Mouse (Mus musculus) embryo, embryonic 11.5 days (tissue): Measurements from ENCODE around the gene Hrg.
A peak's percentile ranks its signal among the peaks of the same experiment; 100 is the strongest.
"Not testable (repeated sequence)": the region's sequence is repeated elsewhere in the genome, so short reads cannot be mapped to it uniquely, and the experiment has no call there.

Source experiments
- DNase-seq: peaks from one replicate; pipeline ENCODE4 v3.0.0-alpha.2; 2012; ENCODE audit warnings: low read depth, low spot score

The Hrg gene

DNA sequence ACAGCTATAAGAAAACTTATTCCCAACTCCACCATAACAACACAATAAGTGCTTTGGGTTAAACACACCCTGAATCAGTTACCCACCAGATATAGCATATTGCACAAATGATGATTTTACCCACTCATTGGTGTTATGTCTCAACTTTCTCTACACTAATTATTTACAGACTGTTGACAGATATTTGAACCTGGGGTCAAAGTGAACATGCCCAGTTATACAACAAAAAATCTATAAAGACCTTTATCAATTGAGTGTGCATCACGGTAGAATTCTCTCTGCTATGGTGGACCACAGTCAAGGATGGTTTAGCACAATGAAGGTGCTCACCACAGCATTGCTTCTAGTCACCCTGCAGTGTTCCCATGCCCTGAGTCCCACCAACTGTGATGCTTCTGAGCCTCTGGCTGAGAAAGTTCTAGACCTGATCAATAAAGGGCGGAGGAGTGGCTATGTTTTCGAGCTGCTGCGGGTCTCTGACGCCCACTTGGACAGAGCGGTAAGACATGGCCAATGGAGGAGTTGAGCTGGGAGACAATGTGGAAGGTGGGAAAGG, at the start of gene Hrg:
Hrg (plus strand) TSS at position 233 of the 556 bp plus-strand sequence.
- no peak for DNase-seq

DNA sequence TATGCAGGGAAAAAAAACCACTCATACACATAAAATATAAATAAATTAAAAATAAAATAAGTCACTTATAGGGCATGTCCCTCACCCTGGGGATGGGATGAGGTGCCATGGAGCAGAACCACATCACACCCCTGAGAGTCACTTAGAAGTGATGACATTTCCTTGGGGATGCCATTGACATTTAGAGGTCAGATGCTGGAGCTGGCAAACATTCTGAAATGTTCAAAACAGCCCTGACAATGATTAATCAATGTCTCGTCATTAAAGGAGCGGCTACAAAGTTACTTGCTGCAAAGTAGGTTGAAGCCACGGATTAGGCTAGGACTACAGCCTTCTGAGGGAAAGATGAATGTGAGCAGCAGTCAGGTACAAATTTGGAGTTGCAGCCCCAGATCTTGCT, 49.5 kb upstream of the Hrg start:
- DNase-seq, result no peak

DNA sequence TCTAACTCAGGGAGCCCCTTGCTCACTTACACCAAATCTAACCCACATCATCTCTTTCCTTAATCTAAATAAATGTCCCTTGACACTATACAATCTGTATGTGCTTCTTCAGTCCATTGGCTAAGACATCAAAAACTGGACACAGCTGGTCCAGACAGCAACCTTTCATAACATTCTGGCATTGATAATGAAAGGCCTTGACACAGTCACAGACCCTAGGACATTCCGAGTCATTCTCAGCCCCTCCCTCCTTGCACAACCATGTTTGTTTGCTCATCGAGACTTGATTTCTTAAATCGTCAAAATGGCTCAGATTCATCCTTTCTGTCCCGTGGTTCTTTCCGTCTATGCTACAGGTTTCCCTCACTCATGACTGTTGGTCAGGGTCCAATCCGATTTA, 41.6 kb upstream of the Hrg start:
- DNase-seq, result no peak

- DNase-seq, result no peak
These were observed 38.9 kb upstream of the Hrg start for GRCm38 (mm10) chr16:22911986-22912385.

GRCm38 (mm10) chr16:22912886-22913285, 38.0 kb upstream of the Hrg start:
- DNase-seq, result no peak

- DNase-seq, result no peak
These were observed 36.6 kb upstream of the Hrg start for GRCm38 (mm10) chr16:22914276-22914675.

DNA sequence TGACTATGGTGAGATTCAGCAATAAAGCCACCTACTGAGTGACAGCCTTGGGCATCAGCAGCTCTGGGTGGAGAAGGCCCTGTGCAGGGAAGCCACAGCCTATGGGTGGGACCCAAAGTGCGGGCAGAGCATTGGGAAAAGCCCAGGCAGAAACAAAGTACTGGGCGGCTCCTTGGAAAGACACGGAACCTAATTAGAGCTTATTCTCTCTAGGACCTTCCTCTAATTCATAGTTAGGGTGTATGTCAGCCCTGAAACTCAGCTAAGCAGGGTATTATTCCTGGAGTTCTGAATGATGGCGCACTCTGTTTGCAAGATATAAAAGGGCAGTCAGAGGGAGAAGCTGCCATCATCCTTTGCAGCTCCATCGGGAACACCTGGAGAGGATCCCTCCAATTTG, 32.8 kb upstream of the Hrg start, which contains the start of gene Fetub:
Fetub (plus strand) TSS at position 301 of the 400 bp plus-strand sequence.
- DNase-seq, result no peak

DNA sequence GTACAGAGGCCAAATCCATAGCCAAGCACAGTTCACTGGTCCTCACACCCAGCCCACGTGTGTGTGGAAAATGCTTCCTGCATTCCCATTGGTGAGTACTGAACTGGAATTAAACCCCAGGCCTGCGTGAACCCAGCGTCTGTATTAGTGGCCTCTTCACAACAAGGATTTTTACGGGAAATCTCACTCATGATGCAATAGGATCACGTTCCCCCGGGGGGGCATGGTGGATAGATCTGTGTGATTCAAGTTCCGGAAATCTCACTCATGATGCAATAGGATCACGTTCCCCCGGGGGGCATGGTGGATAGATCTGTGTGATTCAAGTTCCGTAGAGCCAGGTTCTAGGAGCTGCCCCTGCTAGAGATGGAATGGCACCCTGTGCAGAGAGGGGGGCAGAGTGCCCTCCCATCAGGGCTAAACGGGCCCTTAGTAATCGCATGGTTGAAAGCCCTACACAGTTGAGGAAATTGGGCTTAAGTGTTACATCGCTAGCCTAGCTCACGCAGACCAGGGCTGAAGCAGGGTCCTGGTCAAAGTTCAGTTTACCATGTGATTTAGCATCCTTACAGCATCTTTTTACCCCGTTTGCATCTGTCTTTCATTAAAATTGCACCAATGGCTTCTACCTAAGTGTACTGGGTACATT, 32.1 kb upstream of the Hrg start:
- no peak for DNase-seq

GRCm38 (mm10) chr16:22919971-22920854, 30.7 kb upstream of the Hrg start:
- DNase-seq, result no peak

DNA sequence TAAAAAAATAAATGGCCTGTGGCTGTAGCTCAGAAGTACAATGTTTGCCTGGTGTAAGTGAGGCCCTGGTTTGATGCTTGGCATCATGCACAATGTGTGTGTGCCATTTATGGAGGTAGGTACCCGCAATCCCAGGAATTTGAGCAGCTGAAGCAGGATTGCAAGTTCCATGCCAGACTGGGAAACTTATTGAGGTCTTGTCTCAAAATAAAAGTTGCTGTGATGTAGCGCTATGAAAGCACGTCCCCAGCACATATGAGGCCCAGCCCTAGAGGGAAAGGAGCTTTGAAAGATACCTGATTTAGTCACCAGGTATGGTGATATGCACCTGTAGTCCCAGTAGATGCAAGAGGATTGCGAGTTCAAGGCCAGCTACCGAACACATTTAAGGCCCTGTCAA, 29.1 kb upstream of the Hrg start:
- no peak for DNase-seq

DNA sequence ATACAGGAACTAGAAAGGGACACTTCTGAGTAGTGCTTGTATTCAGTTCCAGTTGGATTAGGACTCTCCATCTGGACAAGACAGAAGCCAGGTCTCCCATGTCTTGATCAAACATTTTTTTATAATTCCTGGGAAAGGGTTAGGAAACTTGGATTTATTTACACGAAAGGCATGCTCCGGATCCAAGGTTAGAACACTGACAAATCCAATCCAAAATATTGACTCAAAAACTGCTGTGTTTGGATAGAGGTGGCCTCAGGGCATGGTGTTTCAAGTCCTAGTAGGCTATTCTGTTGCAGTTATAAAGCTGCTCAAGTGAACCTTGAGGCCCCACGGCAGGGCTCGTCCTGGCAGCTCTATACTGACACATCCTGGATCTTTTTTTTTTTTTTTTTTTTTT, 28.4 kb upstream of the Hrg start:
- no peak for DNase-seq

- DNase-seq, result no peak
These were observed 21.3 kb upstream of the Hrg start for GRCm38 (mm10) chr16:22929575-22929974.

- DNase-seq, result no peak
These were observed 19.3 kb upstream of the Hrg start for GRCm38 (mm10) chr16:22931431-22932200.

- no peak for DNase-seq
These were observed 13.2 kb upstream of the Hrg start for GRCm38 (mm10) chr16:22937631-22938030.

DNA sequence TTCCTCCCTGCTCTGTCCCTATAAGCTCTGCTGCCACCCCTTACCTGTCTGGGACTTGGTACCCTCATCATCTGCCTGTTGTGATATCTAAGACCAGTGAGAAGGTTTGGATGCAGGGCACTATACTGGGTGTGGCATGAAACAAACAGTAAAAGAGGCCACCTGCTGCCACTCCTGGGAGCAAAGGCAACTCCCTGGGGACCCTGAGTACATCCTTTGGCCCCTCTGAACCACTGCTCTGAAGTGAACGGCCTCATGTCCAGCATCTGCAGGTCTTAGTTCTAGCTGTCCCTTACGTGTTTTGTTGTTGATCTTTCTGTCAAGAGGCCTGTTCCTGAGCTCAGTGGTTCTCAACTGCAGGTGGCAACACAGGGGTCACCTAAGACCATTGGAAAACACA, 12.3 kb upstream of the Hrg start:
- DNase-seq, result no peak

DNA sequence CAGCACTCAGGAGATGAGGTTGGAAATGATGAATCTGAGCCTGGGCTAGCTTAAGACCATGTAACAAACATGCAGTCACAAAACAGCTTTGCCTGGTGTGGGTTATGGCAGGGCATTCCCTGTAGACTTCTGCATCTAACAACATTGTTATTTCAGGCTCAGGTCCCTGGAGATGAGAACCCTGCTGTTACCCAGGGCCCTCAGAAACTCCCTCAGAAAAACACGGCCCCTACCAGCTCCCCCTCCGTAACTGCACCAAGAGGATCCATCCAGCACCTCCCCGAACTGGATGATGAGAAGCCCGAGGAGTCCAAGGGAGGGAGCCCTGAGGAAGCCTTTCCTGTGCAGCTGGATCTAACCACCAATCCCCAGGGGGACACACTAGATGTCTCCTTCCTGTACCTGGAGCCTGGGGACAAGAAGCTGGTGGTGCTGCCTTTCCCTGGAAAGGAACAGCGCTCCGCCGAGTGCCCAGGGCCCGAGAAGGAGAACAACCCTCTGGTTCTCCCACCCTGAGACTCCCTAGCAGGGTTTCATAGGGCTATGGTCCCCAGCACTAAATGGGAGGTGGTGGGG, 11.7 kb upstream of the Hrg start:
- DNase-seq, result no peak

DNA sequence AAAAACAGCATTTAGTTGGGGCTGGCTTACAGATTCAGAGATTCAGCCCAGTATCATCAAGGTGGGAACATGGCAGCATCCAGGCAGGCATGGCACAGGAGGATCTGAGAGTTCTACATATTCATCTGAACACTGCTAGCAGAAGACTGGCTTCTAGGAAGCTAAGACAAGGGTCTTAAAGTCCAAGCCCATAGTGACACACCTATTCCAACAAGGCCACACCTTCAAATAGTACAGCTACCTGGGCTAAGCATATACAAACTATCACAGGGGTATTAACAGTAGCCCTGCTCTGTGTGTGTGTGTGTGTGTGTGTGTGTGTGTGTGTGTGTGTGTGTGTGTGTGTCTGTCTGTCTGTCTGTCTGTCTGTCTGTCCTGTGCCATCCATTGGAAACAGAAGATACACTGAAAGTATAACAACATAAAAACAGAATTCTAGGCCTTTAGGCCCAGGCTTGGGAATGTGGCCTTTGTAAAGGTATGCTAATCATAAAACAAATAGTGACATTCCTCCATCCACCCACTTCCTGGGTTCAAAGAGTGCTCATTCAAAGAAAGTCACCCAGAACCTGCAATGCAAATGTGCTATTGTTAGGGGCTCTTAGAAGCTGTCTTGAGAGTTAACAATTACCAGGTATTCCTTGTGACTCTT, 8.9 kb upstream of the Hrg start:
- DNase-seq, result not testable (repeated sequence)

DNA sequence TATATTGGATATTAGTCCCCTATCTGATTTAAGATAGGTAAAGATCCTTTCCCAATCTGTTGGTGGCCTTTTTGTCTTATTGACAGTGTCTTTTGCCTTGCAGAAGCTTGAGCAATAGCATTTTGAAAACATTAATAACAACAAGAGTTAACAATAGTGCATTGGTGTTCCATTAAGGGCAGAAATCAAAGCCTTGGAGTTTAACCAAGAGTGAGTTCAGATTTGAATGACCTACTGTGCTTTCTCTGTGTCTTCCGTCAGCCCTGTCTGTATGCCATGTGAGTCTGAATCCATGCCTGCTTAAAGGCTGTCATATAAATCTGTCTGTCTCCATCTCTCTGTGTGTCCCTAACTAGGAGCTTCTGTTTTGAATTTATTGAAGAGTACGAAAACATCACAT, 3.5 kb upstream of the Hrg start:
- no peak for DNase-seq

- no peak for DNase-seq
These were observed 2.2 kb downstream of the Hrg start for GRCm38 (mm10) chr16:22953069-22953468.

- peak; percentile 27 for DNase-seq
These were observed 4.7 kb downstream of the Hrg start for GRCm38 (mm10) chr16:22955397-22956084.

GRCm38 (mm10) chr16:22956085-22956439, 5.2 kb downstream of the Hrg start:
- DNase-seq, result no peak
